Mouse (Mus musculus) liver, adult 2 months (tissue): ENCODE measurements around the gene E2f4.

ENCODE experiments used
- CTCF ChIP-seq: fragments of 200-500 bp; IDR thresholded peaks from 2 replicates; pipeline ENCODE4 v1.5.1; 2011; ENCODE audit warnings: low read depth, low read length, control low read depth
- POLR2A ChIP-seq: fragments of 200-500 bp; IDR thresholded peaks from 2 replicates; pipeline ENCODE4 v1.6.1; 2011; ENCODE audit warnings: low read length, control low read depth; ENCODE audit not compliant: insufficient read depth; ENCODE audit errors: extremely low read depth

- no peak for TF ChIP-seq CTCF
- no peak for TF ChIP-seq POLR2A
Measured at GRCm38 (mm10) chr8:105325641-105326093, 28.2 kb downstream of the E2f4 start.
